Mouse (Mus musculus) CH12.LX (cell line): Measurements from ENCODE around the gene Irx2. TPM values are rescaled to one million over a fixed set of nuclear protein-coding genes. Genes with fewer than 3 reads are reported as not detected.

Experiments used
- DNase-seq: peaks from one replicate; pipeline ENCODE4 v3.0.0-alpha.2; 2013; ENCODE audit errors: extremely low read depth
- H3K27ac ChIP-seq: 2 replicates; pipeline ENCODE4 v1.5.1; 2012; ENCODE audit warnings: low read depth, mild to moderate bottlenecking, control low read depth, moderate library complexity; ENCODE audit not compliant: insufficient read depth
- H3K27me3 ChIP-seq: replicated peaks from 2 replicates; pipeline ENCODE3; 2012; ENCODE audit warnings: inconsistent platforms
- H3K36me3 ChIP-seq, 2 experiments: replicated peaks in 1 of 2; 2 replicates each; pipeline versions ENCODE3 to v1.6.1; 2012; ENCODE audit warnings: inconsistent platforms in 1 of 2, low read length in 1 of 2, mild to moderate bottlenecking in 1 of 2, mixed read lengths in 1 of 2, moderate library complexity in 1 of 2; ENCODE audit not compliant: control insufficient read depth in 1 of 2, insufficient read depth in 1 of 2
- H3K4me1 ChIP-seq, 2 experiments: 2 replicates each; pipeline ENCODE4 v1.6.1; 2012; ENCODE audit warnings: inconsistent platforms in 1 of 2, moderate library complexity in 1 of 2; ENCODE audit not compliant: insufficient read depth in 2 of 2, control insufficient read depth in 1 of 2
- H3K4me2 ChIP-seq: 2 replicates; pipeline ENCODE4 v1.6.1; 2012; ENCODE audit warnings: low read depth, mild to moderate bottlenecking, control low read depth; ENCODE audit not compliant: poor library complexity, insufficient read depth, severe bottlenecking
- H3K4me3 ChIP-seq, 3 experiments: fragments of 150-350 bp in 1 of 3; sonication (generic) in 1 of 3; replicated peaks in 1 of 3; 2 replicates each; pipeline versions ENCODE3 to v1.5.1; 2011 to 2012; ENCODE audit warnings: low read depth in 2 of 3, low read length in 2 of 3, mild to moderate bottlenecking in 2 of 3, moderate library complexity in 2 of 3, control low read depth in 1 of 3, improper control_type of control experiment in 1 of 3, inconsistent platforms in 1 of 3, mixed read lengths in 1 of 3; ENCODE audit not compliant: poor library complexity in 1 of 3
- H3K79me2 ChIP-seq: replicated peaks from 2 replicates; pipeline ENCODE4 v1.6.1; 2012; ENCODE audit warnings: mild to moderate bottlenecking, moderate library complexity; ENCODE audit not compliant: control insufficient read depth, poor library complexity, insufficient read depth, severe bottlenecking; ENCODE audit errors: extremely low read depth
- H3K9ac ChIP-seq: 2 replicates; pipeline ENCODE4 v1.6.1; 2012; ENCODE audit warnings: low read depth, mild to moderate bottlenecking, control low read depth, moderate library complexity; ENCODE audit not compliant: insufficient read depth
- H3K9me3 ChIP-seq: replicated peaks from 2 replicates; pipeline ENCODE3; 2012; ENCODE audit warnings: low read length, inconsistent platforms, mixed read lengths
- CHD1 ChIP-seq: IDR thresholded peaks from 2 replicates; pipeline ENCODE4 v1.6.1; 2012; ENCODE audit warnings: low read depth, low read length, improper control_type of control experiment, inconsistent platforms
- CHD2 ChIP-seq: IDR thresholded peaks from 2 replicates; pipeline ENCODE4 v1.6.1; 2011; ENCODE audit warnings: low read length, improper control_type of control experiment
- CTCF ChIP-seq, 2 experiments: IDR thresholded peaks in 1 of 2; conservative IDR thresholded peaks in 1 of 2; 2 replicates each; pipeline ENCODE4 v1.5.1; 2011 to 2012; ENCODE audit warnings: low read depth in 2 of 2, low read length in 2 of 2, improper control_type of control experiment in 1 of 2, inconsistent platforms in 1 of 2, mild to moderate bottlenecking in 1 of 2, moderate library complexity in 1 of 2
- E2F4 ChIP-seq: IDR thresholded peaks from 2 replicates; pipeline ENCODE4 v1.6.1; 2011; ENCODE audit warnings: low read depth, low read length, improper control_type of control experiment; ENCODE audit not compliant: insufficient replicate concordance
- ELF1 ChIP-seq: IDR thresholded peaks from 2 replicates; pipeline ENCODE4 v1.6.1; 2014; ENCODE audit warnings: low read depth, mild to moderate bottlenecking, inconsistent platforms, low read length, improper control_type of control experiment
- EP300 ChIP-seq: IDR thresholded peaks from 2 replicates; pipeline ENCODE4 v1.6.1; 2011; ENCODE audit warnings: low read length, improper control_type of control experiment
- ETS1 ChIP-seq: conservative IDR thresholded peaks from 2 replicates; pipeline ENCODE4 v1.6.1; 2012; ENCODE audit warnings: low read depth, mild to moderate bottlenecking, inconsistent platforms, low read length, improper control_type of control experiment, moderate library complexity
- GABPA ChIP-seq: IDR thresholded peaks from 2 replicates; pipeline ENCODE4 v1.6.1; 2012; ENCODE audit warnings: low read depth, low read length, improper control_type of control experiment, inconsistent platforms; ENCODE audit not compliant: insufficient replicate concordance
- HCFC1 ChIP-seq: IDR thresholded peaks from 2 replicates; pipeline ENCODE4 v1.6.1; 2012; ENCODE audit warnings: low read depth, mild to moderate bottlenecking, inconsistent platforms, low read length, improper control_type of control experiment
- IRF4 ChIP-seq: IDR thresholded peaks from 2 replicates; pipeline ENCODE4 v1.6.1; 2014; ENCODE audit warnings: low read depth, mild to moderate bottlenecking, inconsistent platforms, low read length, improper control_type of control experiment
- JUN ChIP-seq: IDR thresholded peaks from 2 replicates; pipeline ENCODE4 v1.6.1; 2011; ENCODE audit warnings: low read depth, mild to moderate bottlenecking, low read length, improper control_type of control experiment, moderate library complexity; ENCODE audit not compliant: insufficient read depth
- MAFK ChIP-seq: IDR thresholded peaks from 2 replicates; pipeline ENCODE4 v1.6.1; 2011; ENCODE audit warnings: low read length, improper control_type of control experiment; ENCODE audit not compliant: insufficient replicate concordance
- MAX ChIP-seq: IDR thresholded peaks from 2 replicates; pipeline ENCODE4 v1.6.1; 2011; ENCODE audit warnings: low read length, improper control_type of control experiment
- MXI1 ChIP-seq: IDR thresholded peaks from 2 replicates; pipeline ENCODE4 v1.6.1; 2011; ENCODE audit warnings: mild to moderate bottlenecking, low read depth, low read length, improper control_type of control experiment
- MYC ChIP-seq: IDR thresholded peaks from 2 replicates; pipeline ENCODE4 v1.6.1; 2011; ENCODE audit warnings: low read depth, mild to moderate bottlenecking, improper control_type of control experiment, low read length
- NELFE ChIP-seq: IDR thresholded peaks from 2 replicates; pipeline ENCODE4 v1.6.1; 2011; ENCODE audit warnings: low read depth, low read length, improper control_type of control experiment
- NRF1 ChIP-seq: IDR thresholded peaks from 2 replicates; pipeline ENCODE4 v1.6.1; 2014; ENCODE audit warnings: low read depth, mild to moderate bottlenecking, inconsistent platforms, low read length, improper control_type of control experiment, moderate library complexity
- PAX5 ChIP-seq: IDR thresholded peaks from 2 replicates; pipeline ENCODE4 v1.6.1; 2012; ENCODE audit warnings: low read length, inconsistent platforms, mixed read lengths
- POLR2AphosphoS2 ChIP-seq: IDR thresholded peaks from 2 replicates; pipeline ENCODE4 v1.6.1; 2011; ENCODE audit warnings: low read depth, low read length, improper control_type of control experiment
- RAD21 ChIP-seq: IDR thresholded peaks from 2 replicates; pipeline ENCODE4 v1.6.1; 2011; ENCODE audit warnings: low read depth, mild to moderate bottlenecking, low read length, improper control_type of control experiment, moderate library complexity
- RCOR1 ChIP-seq: conservative IDR thresholded peaks from 2 replicates; pipeline ENCODE4 v1.6.1; 2012; ENCODE audit warnings: low read depth, mild to moderate bottlenecking, inconsistent platforms, low read length, improper control_type of control experiment
- SIN3A ChIP-seq: IDR thresholded peaks from 2 replicates; pipeline ENCODE4 v1.6.1; 2012; ENCODE audit warnings: low read length, improper control_type of control experiment, inconsistent platforms
- TBP ChIP-seq: conservative IDR thresholded peaks from 2 replicates; pipeline ENCODE4 v1.6.1; 2011; ENCODE audit warnings: low read depth, low read length, improper control_type of control experiment
- TCF12 ChIP-seq: IDR thresholded peaks from 2 replicates; pipeline ENCODE4 v1.6.1; 2014; ENCODE audit warnings: low read depth, mild to moderate bottlenecking, inconsistent platforms, low read length, improper control_type of control experiment
- USF1 ChIP-seq: IDR thresholded peaks from 2 replicates; pipeline ENCODE4 v1.6.1; 2014; ENCODE audit warnings: low read depth, mild to moderate bottlenecking, inconsistent platforms, low read length, improper control_type of control experiment
- USF2 ChIP-seq: conservative IDR thresholded peaks from 2 replicates; pipeline ENCODE4 v1.6.1; 2011; ENCODE audit warnings: low read depth, low read length, improper control_type of control experiment
- ZC3H11A ChIP-seq: IDR thresholded peaks from 2 replicates; pipeline ENCODE4 v1.6.1; 2012; ENCODE audit warnings: low read depth, mild to moderate bottlenecking, inconsistent platforms, low read length, improper control_type of control experiment
- ZKSCAN1 ChIP-seq: IDR thresholded peaks from 2 replicates; pipeline ENCODE4 v1.6.1; 2012; ENCODE audit warnings: low read depth, inconsistent platforms, low read length, improper control_type of control experiment, borderline replicate concordance
- ZMIZ1 ChIP-seq: IDR thresholded peaks from 2 replicates; pipeline ENCODE4 v1.6.1; 2012; ENCODE audit warnings: low read depth, mild to moderate bottlenecking, inconsistent platforms, low read length, improper control_type of control experiment
- ZNF384 ChIP-seq: IDR thresholded peaks from 2 replicates; pipeline ENCODE4 v1.6.1; 2012; ENCODE audit warnings: low read depth, low read length, improper control_type of control experiment, inconsistent platforms
- dilution Hi-C: fragments of 300-500 bp; cut with MboI; formaldehyde crosslinking; loops from 2 replicates; pipeline ENCODE4 v1.14.3; 2020; ENCODE audit warnings: low sequenced_read_pairs; ENCODE audit not compliant: extremely low pct_unique_long_range_greater_than_20kb, extremely low pct_ligation_motif_present
- in situ Hi-C: fragments of 300-500 bp; cut with MboI; formaldehyde crosslinking; loops from 3 replicates; pipeline ENCODE4 v1.14.3; 2019; ENCODE audit warnings: low sequenced_read_pairs, low pct_ligation_motif_present, low pct_unique_long_range_greater_than_20kb, mixed read lengths
- polyA plus RNA-seq: library from polyadenylated mRNA; unstranded; fragments of >175 nt; gene quantifications from 2 replicates; pipeline ENCODE4 v1.2.1, GENCODE M21; 2012; ENCODE audit warnings: low read depth; ENCODE audit not compliant: insufficient read length
- total RNA-seq, 2 experiments: library from RNA; depleted of rRNA; stranded (reverse); fragments of 300-350 nt in 1 of 2; fragments of >200 nt in 1 of 2; gene quantifications; 2 replicates each; pipeline ENCODE4 v1.2.3; 2012 to 2014

Irx2 gene
- not detected in 2 replicates for total RNA-seq (2012; rRNA removed)
- not detected in 2 replicates for total RNA-seq (2014; rRNA removed)
- polyA plus RNA-seq: not detected in 2 replicates

GRCm38 (mm10) chr13:72628462-72628916 lies at the start of gene Irx2:
Gene Irx2 (plus strand): TSS chr13:72628820.
- no peaks in the 10 kb centered on the region for H3K4me1 ChIP-seq
- no peaks in the 10 kb centered on the region for H3K27me3 ChIP-seq
- no peak within 1 kb of the TSS for H3K4me2 ChIP-seq
- H3K79me2 ChIP-seq: no peaks in the 10 kb centered on the region
- no peaks in the 10 kb centered on the region for H3K36me3 ChIP-seq
- H3K4me3 ChIP-seq: no peak within 1 kb of the TSS
- dilution Hi-C loops: no loop called here
- no peak for TF ChIP-seq SIN3A
- no peak for TF ChIP-seq CTCF (conservative IDR thresholded peaks at IDR 0.05 in 1 of 2, IDR thresholded peaks at IDR 0.05 in 1 of 2; ENCODE audit: low read depth in 2 of 2, low read length in 2 of 2)
- no peak for TF ChIP-seq JUN
- TF ChIP-seq MAFK: no peak
- TF ChIP-seq HCFC1: no peak
- no peak for TF ChIP-seq PAX5
- TF ChIP-seq ELF1: no peak
- TF ChIP-seq ZKSCAN1: no peak
- TF ChIP-seq ETS1: no peak
- no peak for TF ChIP-seq EP300
- no peak for TF ChIP-seq MXI1
- no peak for TF ChIP-seq USF2
- no peak for TF ChIP-seq TCF12
- TF ChIP-seq RAD21: no peak
- TF ChIP-seq MAX: no peak
- no peak for TF ChIP-seq CHD1
- TF ChIP-seq ZC3H11A: no peak
- no peak for TF ChIP-seq NELFE
- TF ChIP-seq ZMIZ1: no peak
- TF ChIP-seq IRF4: no peak
- DNase-seq: no peak
- H3K9me3 ChIP-seq: peaks cover 80% of the 10 kb centered on the region
- in situ Hi-C loops: no loop called here
- H3K27ac ChIP-seq: no peak within 1 kb of the TSS
- H3K9ac ChIP-seq: no peak within 1 kb of the TSS

- no peak for TF ChIP-seq TCF12
- no peak for TF ChIP-seq MYC
- no peak for TF ChIP-seq GABPA
- no peak for TF ChIP-seq CHD2
- no peak for TF ChIP-seq MAX
- no peak for TF ChIP-seq E2F4
- TF ChIP-seq RCOR1: no peak
- no peak for TF ChIP-seq POLR2AphosphoS2
- TF ChIP-seq EP300: no peak
- no peak for TF ChIP-seq TBP
- TF ChIP-seq USF1: no peak
- TF ChIP-seq NRF1: no peak
- TF ChIP-seq JUN: no peak
- TF ChIP-seq ZNF384: no peak
- no peaks in the 10 kb centered on the region for H3K79me2 ChIP-seq
- no peak overlapping the region for H3K27ac ChIP-seq
- dilution Hi-C loops: no loop called here
- no peaks in the 10 kb centered on the region for H3K36me3 ChIP-seq
- no peaks in the 10 kb centered on the region for H3K4me1 ChIP-seq
- DNase-seq: no peak
- no peak overlapping the region for H3K4me2 ChIP-seq
- no peak overlapping the region for H3K9ac ChIP-seq
- no peak overlapping the region for H3K4me3 ChIP-seq
- H3K27me3 ChIP-seq: no peaks in the 10 kb centered on the region
- H3K9me3 ChIP-seq: peaks cover 79% of the 10 kb centered on the region
- in situ Hi-C loops: no loop called here
Measured at GRCm38 (mm10) chr13:72581276-72581675, 47.3 kb upstream of the Irx2 start.
